Mouse (Mus musculus) liver, embryonic 14.5 days (tissue): ENCODE results near the gene Tmem181a. TPM values are rescaled to one million over a fixed set of nuclear protein-coding genes. Genes with fewer than 3 reads are reported as not detected.
"Not testable (repeated sequence)": the region's sequence is repeated elsewhere in the genome, so short reads cannot be mapped to it uniquely, and the experiment has no call there.

Source experiments
- ATAC-seq: fragments of 200-750 bp; cut with Nextera tagmentation; 2 replicates; pipeline ENCODE4 v1.8.0; 2017; ENCODE audit warnings: moderate number of reproducible peaks, mild to moderate bottlenecking, moderate library complexity; ENCODE audit not compliant: insufficient read depth
- DNase-seq, 3 experiments: peaks; one replicate each; pipeline ENCODE4 v3.0.0-alpha.2; 2012 to 2013; ENCODE audit warnings: low read depth in 3 of 3, low spot score in 3 of 3
- H3K27ac ChIP-seq: fragments of 300-500 bp; sonication (generic); 2 replicates; pipeline ENCODE4 v1.5.1; 2014; ENCODE audit warnings: moderate library complexity, mild to moderate bottlenecking, control low read depth, inconsistent platforms
- H3K27me3 ChIP-seq: fragments of 300-500 bp; sonication (generic); 2 replicates; pipeline ENCODE4 v1.6.1; 2014; ENCODE audit warnings: mild to moderate bottlenecking, low read length, moderate library complexity; ENCODE audit not compliant: control insufficient read depth, insufficient read depth
- H3K36me3 ChIP-seq: fragments of 300-500 bp; sonication (generic); replicated peaks from 2 replicates; pipeline ENCODE4 v1.6.1; 2014; ENCODE audit warnings: low read depth; ENCODE audit not compliant: control insufficient read depth, insufficient read depth
- H3K4me1 ChIP-seq, 2 experiments: fragments of 200-500 bp in 1 of 2; fragments of 300-500 bp in 1 of 2; sonication (generic) in 1 of 2; replicated peaks; 2 replicates each; pipeline ENCODE4 v1.6.1; 2012 to 2014; ENCODE audit warnings: antibody characterized with exemption in 1 of 2, inconsistent platforms in 1 of 2, low read length in 1 of 2; ENCODE audit not compliant: control insufficient read depth in 2 of 2, insufficient read depth in 2 of 2
- H3K4me2 ChIP-seq: fragments of 300-500 bp; sonication (generic); 2 replicates; pipeline ENCODE4 v1.6.1; 2014; ENCODE audit warnings: low read depth, mild to moderate bottlenecking, control low read depth, moderate library complexity
- H3K4me3 ChIP-seq, 2 experiments: fragments of 200-500 bp in 1 of 2; fragments of 300-500 bp in 1 of 2; sonication (generic) in 1 of 2; 2 replicates each; pipeline ENCODE4 v1.5.1; 2012 to 2014; ENCODE audit warnings: low read depth in 2 of 2, low read length in 2 of 2, mild to moderate bottlenecking in 2 of 2, control low read depth in 1 of 2, inconsistent platforms in 1 of 2, moderate library complexity in 1 of 2; ENCODE audit not compliant: insufficient read depth in 1 of 2
- H3K9ac ChIP-seq: fragments of 300-500 bp; sonication (generic); replicated peaks from 2 replicates; pipeline ENCODE4 v1.6.1; 2014; ENCODE audit warnings: mild to moderate bottlenecking, control low read depth, moderate library complexity
- H3K9me3 ChIP-seq: fragments of 300-500 bp; sonication (generic); 2 replicates; pipeline ENCODE4 v1.6.1; 2016; ENCODE audit warnings: low read length, mixed read lengths; ENCODE audit not compliant: control insufficient read depth
- WGBS: fragments of 180-500 bp; shearing (Covaris S2); extraction: QIAGEN DNeasy Blood & Tissue Kit; methylation state at CpG from one replicate; pipeline ENCODE4 v1.1.7; 2014; ENCODE audit not compliant: insufficient replicate concordance; 5-methylcytosine and 5-hydroxymethylcytosine counted together
- polyA plus RNA-seq, 2 experiments: library from polyadenylated mRNA; depleted of rRNA in 1 of 2; stranded (reverse) in 1 of 2; unstranded in 1 of 2; fragments of >200 nt; fragmentation: Nextera tagmentation in 1 of 2; extraction: Ambion mirVana in 1 of 2; gene quantifications; 2 replicates each; pipeline versions ENCODE4 v1.2.1 to v1.2.3; 2012 to 2014

The Tmem181a gene
- polyA plus RNA-seq, 2 experiments = 2.3 to 2.5 TPM

GRCm38 (mm10) chr17:6269876-6270831, 13.5 kb downstream of the Tmem181a start:
- not testable (repeated sequence) for H3K27me3 ChIP-seq, H3K27ac ChIP-seq, H3K4me1 ChIP-seq, H3K36me3 ChIP-seq, H3K9me3 ChIP-seq, DNase-seq, H3K9ac ChIP-seq
- ATAC-seq = peak; percentile 69
- H3K4me3 ChIP-seq = peak overlapping the region; percentile 39 to 46
- under 1% methylated on average over 42 of the region's 84 CpGs for WGBS
- peak overlapping the region; percentile 56 for H3K4me2 ChIP-seq

GRCm38 (mm10) chr17:6270840-6271239, 14.2 kb downstream of the Tmem181a start:
- H3K27me3 ChIP-seq, H3K27ac ChIP-seq, H3K9ac ChIP-seq, H3K36me3 ChIP-seq, DNase-seq, H3K4me1 ChIP-seq, H3K9me3 ChIP-seq: not testable (repeated sequence)
- peak; percentile 27; the same call in 1 of the 2 replicates for ATAC-seq
- Histone ChIP-seq H3K4me2 (peak overlapping the region; percentile 56), H3K4me3 (peak overlapping the region; percentile 39)
- WGBS = 1% methylated on average over 25 of the region's 25 CpGs

GRCm38 (mm10) chr17:6271970-6272369, 15.3 kb downstream of the Tmem181a start:
- not testable (repeated sequence) for H3K4me3 ChIP-seq, H3K4me2 ChIP-seq, H3K36me3 ChIP-seq, ATAC-seq, H3K4me1 ChIP-seq, H3K9ac ChIP-seq, H3K9me3 ChIP-seq, H3K27ac ChIP-seq, H3K27me3 ChIP-seq, DNase-seq
- WGBS = 35% methylated on average over 6 of the region's 6 CpGs

- not testable (repeated sequence) for H3K4me2 ChIP-seq, H3K36me3 ChIP-seq, H3K4me3 ChIP-seq, H3K9me3 ChIP-seq, H3K27me3 ChIP-seq, DNase-seq, H3K27ac ChIP-seq, ATAC-seq, H3K4me1 ChIP-seq, H3K9ac ChIP-seq
- 73% methylated on average over 4 of the region's 6 CpGs for WGBS
Measured at GRCm38 (mm10) chr17:6274693-6275092, 18.0 kb downstream of the Tmem181a start.

GRCm38 (mm10) chr17:6279205-6279604, 22.5 kb downstream of the Tmem181a start:
- not testable (repeated sequence) for H3K27me3 ChIP-seq, H3K9ac ChIP-seq, H3K4me2 ChIP-seq, ATAC-seq, DNase-seq, H3K4me3 ChIP-seq, H3K36me3 ChIP-seq, H3K27ac ChIP-seq, H3K4me1 ChIP-seq, H3K9me3 ChIP-seq
- WGBS = 57% methylated on average over 8 of the region's 8 CpGs

GRCm38 (mm10) chr17:6279772-6280171, 23.1 kb downstream of the Tmem181a start:
- H3K4me3 ChIP-seq, ATAC-seq, H3K27ac ChIP-seq, H3K4me1 ChIP-seq, H3K4me2 ChIP-seq, H3K27me3 ChIP-seq, H3K9me3 ChIP-seq, H3K36me3 ChIP-seq, DNase-seq, H3K9ac ChIP-seq: not testable (repeated sequence)
- WGBS = 76% methylated on average over 7 of the region's 10 CpGs

GRCm38 (mm10) chr17:6280513-6280912, 23.9 kb downstream of the Tmem181a start:
- H3K9me3 ChIP-seq, H3K36me3 ChIP-seq, H3K4me1 ChIP-seq, H3K27me3 ChIP-seq, H3K4me3 ChIP-seq, H3K9ac ChIP-seq, DNase-seq, H3K4me2 ChIP-seq, H3K27ac ChIP-seq, ATAC-seq: not testable (repeated sequence)
- 81% methylated on average over 18 of the region's 19 CpGs for WGBS

- H3K27me3 ChIP-seq, DNase-seq, H3K9me3 ChIP-seq, H3K4me2 ChIP-seq, H3K4me3 ChIP-seq, ATAC-seq, H3K36me3 ChIP-seq, H3K9ac ChIP-seq, H3K4me1 ChIP-seq, H3K27ac ChIP-seq: not testable (repeated sequence)
- 84% methylated on average over 7 of the region's 10 CpGs for WGBS
Measured at GRCm38 (mm10) chr17:6283137-6283536, 26.5 kb downstream of the Tmem181a start.
